Comparison of ENCODE assay signal across 10 mouse cellular contexts in genomic region chr2:29016599-29017587, GRCm38 (mm10). TPM values are rescaled to one million over a fixed set of nuclear protein-coding genes. Genes with fewer than 3 reads are reported as not detected.
DNase-seq lines count a peak whose midpoint lies in the region; ATAC-seq lines count a peak whose summit lies in the region.
"Had no signal": no experiment of that assay in that cellular context is flagged by ENCODE, and none has a peak within 500 bp of the region (broad histone marks: within the 10 kb centered on the region; RNA-seq: fewer than 3 reads in every experiment).

No protein-coding gene starts in this region.

- no peak overlapping the region for H3K9ac ChIP-seq in heart, embryonic 13.5 days
- no peak overlapping the region for H3K9ac ChIP-seq in heart, embryonic 11.5 days (ENCODE audit: low read depth, low read length)
- no peak overlapping the region for H3K9ac ChIP-seq in embryonic facial prominence, embryonic 15.5 days
- peak overlapping the region; percentile 43; the same call in 1 of the 2 replicates for H3K9ac ChIP-seq in midbrain, embryonic 11.5 days (ENCODE audit: low read length)
- H3K9ac ChIP-seq: heart, embryonic 15.5 days; limb, embryonic 15.5 days had no signal

- no peak for ATAC-seq in heart, embryonic 13.5 days (ENCODE audit: extremely low read depth, insufficient number of reproducible peaks, low FRiP score, low TSS enrichment)
- ATAC-seq in heart, embryonic 11.5 days (replicated peaks; ENCODE audit: insufficient number of reproducible peaks, low FRiP score, low TSS enrichment) = no peak
- no peak for ATAC-seq in embryonic facial prominence, embryonic 15.5 days (ENCODE audit: insufficient number of reproducible peaks, low FRiP score, low TSS enrichment, low read depth)
- ATAC-seq in midbrain, embryonic 11.5 days (ENCODE audit: low FRiP score) = peak; percentile 73; the same call in 1 of the 2 replicates

- peaks cover 3% of the 10 kb centered on the region; the same call in 1 of the 2 replicates for H3K4me1 ChIP-seq in heart, embryonic 13.5 days
- no peaks in the 10 kb centered on the region for H3K4me1 ChIP-seq in heart, embryonic 11.5 days (ENCODE audit: control insufficient read depth, insufficient read depth, low read length)
- peaks cover 9% of the 10 kb centered on the region; the same call in 1 of the 2 replicates for H3K4me1 ChIP-seq in embryonic facial prominence, embryonic 15.5 days
- peaks cover 10% of the 10 kb centered on the region for H3K4me1 ChIP-seq in midbrain, embryonic 11.5 days (ENCODE audit: control insufficient read depth, insufficient read depth, low read length)
- H3K4me1 ChIP-seq: heart, embryonic 15.5 days had no signal

- WGBS in heart, embryonic 13.5 days = 60% methylated on average over 27 of the region's 27 CpGs
- whole genome bisulfite sequencing in heart, embryonic 11.5 days (ENCODE audit: insufficient replicate concordance) = 66% methylated on average over 27 of the region's 27 CpGs
- WGBS in embryonic facial prominence, embryonic 15.5 days = 49% methylated on average over 27 of the region's 27 CpGs
- 52% methylated on average over 27 of the region's 27 CpGs for WGBS in midbrain, embryonic 11.5 days

- H3K27me3 ChIP-seq in heart, embryonic 13.5 days (replicated peaks) = no peaks in the 10 kb centered on the region; the same call in none of the 2 replicates
- no peaks in the 10 kb centered on the region for H3K27me3 ChIP-seq in heart, embryonic 11.5 days (ENCODE audit: control insufficient read depth, insufficient read depth, low read length)
- H3K27me3 ChIP-seq in embryonic facial prominence, embryonic 15.5 days = peaks cover 7% of the 10 kb centered on the region
- H3K27me3 ChIP-seq in midbrain, embryonic 11.5 days (ENCODE audit: control insufficient read depth, insufficient read depth, low read length) = no peaks in the 10 kb centered on the region
- H3K27me3 ChIP-seq: heart, embryonic 15.5 days had no signal

- H3K4me2 ChIP-seq in heart, embryonic 13.5 days = peak overlapping the region; percentile 11; the same call in 1 of the 2 replicates
- H3K4me2 ChIP-seq in heart, embryonic 11.5 days = no peak overlapping the region
- H3K4me2 ChIP-seq in embryonic facial prominence, embryonic 15.5 days (replicated peaks) = 0 out of 2 replicates have a peak overlapping the region, but pooled peaks have one; percentile 8
- H3K4me2 ChIP-seq in midbrain, embryonic 11.5 days = peak overlapping the region; percentile 12; the same call in 1 of the 2 replicates
- H3K4me2 ChIP-seq: heart, embryonic 15.5 days; limb, embryonic 15.5 days had no signal

- H3K9me3 ChIP-seq in heart, embryonic 13.5 days = no peaks in the 10 kb centered on the region
- H3K9me3 ChIP-seq in heart, embryonic 11.5 days (replicated peaks; ENCODE audit: control insufficient read depth, low read length) = no peaks in the 10 kb centered on the region
- H3K9me3 ChIP-seq in embryonic facial prominence, embryonic 15.5 days (replicated peaks) = no peaks in the 10 kb centered on the region
- no peaks in the 10 kb centered on the region for H3K9me3 ChIP-seq in midbrain, embryonic 11.5 days (ENCODE audit: control insufficient read depth, low read length)
- H3K9me3 ChIP-seq: heart, embryonic 15.5 days; limb, embryonic 15.5 days had no signal

- H3K27ac ChIP-seq in heart, embryonic 13.5 days (replicated peaks) = no peak overlapping the region
- no peak overlapping the region for H3K27ac ChIP-seq in heart, embryonic 11.5 days (ENCODE audit: low read depth, low read length)
- no peak overlapping the region for H3K27ac ChIP-seq in embryonic facial prominence, embryonic 15.5 days (replicated peaks)
- peak overlapping the region; percentile 50 for H3K27ac ChIP-seq in midbrain, embryonic 11.5 days (ENCODE audit: low read depth, low read length)
- H3K27ac ChIP-seq: heart, embryonic 15.5 days; limb, embryonic 15.5 days had no signal

- no peaks in the 10 kb centered on the region for H3K36me3 ChIP-seq in heart, embryonic 13.5 days
- H3K36me3 ChIP-seq in heart, embryonic 11.5 days (ENCODE audit: control insufficient read depth, insufficient read depth, low read length) = no peaks in the 10 kb centered on the region
- no peaks in the 10 kb centered on the region for H3K36me3 ChIP-seq in embryonic facial prominence, embryonic 15.5 days
- no peaks in the 10 kb centered on the region for H3K36me3 ChIP-seq in midbrain, embryonic 11.5 days (ENCODE audit: control insufficient read depth, insufficient read depth, low read length)
- H3K36me3 ChIP-seq: heart, embryonic 15.5 days; limb, embryonic 15.5 days had no signal

- H3K4me3 ChIP-seq in heart, embryonic 13.5 days = no peak overlapping the region
- H3K4me3 ChIP-seq in heart, embryonic 11.5 days (ENCODE audit: low read depth, low read length) = no peak overlapping the region
- H3K4me3 ChIP-seq in embryonic facial prominence, embryonic 15.5 days (replicated peaks) = no peak overlapping the region
- no peak overlapping the region for H3K4me3 ChIP-seq in midbrain, embryonic 11.5 days (ENCODE audit: low read depth, low read length)
- H3K4me3 ChIP-seq: heart, embryonic 15.5 days; limb, embryonic 15.5 days had no signal

- DNase-seq in NIH3T3 (ENCODE audit: low read depth) = peak; percentile 15
- DNase-seq in midbrain, embryonic 11.5 days (ENCODE audit: low spot score, missing footprints) = peak; percentile 92
- no peak for DNase-seq in testis, postnatal 14 days (ENCODE audit: low spot score)
- DNase-seq in urinary bladder, postnatal 14 days (ENCODE audit: low spot score) = no peak
- DNase-seq in thymus, postnatal 14 days = no peak

RNA-seq across cellular contexts. Expression of gene Cfap77, which starts 38.0 kb away (rescaled TPM):
- polyA plus RNA-seq in heart, embryonic 13.5 days (2015; fragmentation: Nextera tagmentation; extraction: Ambion mirVana) = 0.19 and 0.20 TPM in 2 replicates
- 0.23 and 0.31 TPM in 2 replicates for polyA plus RNA-seq in heart, embryonic 11.5 days (2014; fragmentation: Nextera tagmentation; extraction: Ambion mirVana)
- 0.56 and 1.8 TPM in 2 replicates for polyA plus RNA-seq in embryonic facial prominence, embryonic 15.5 days (2015; fragmentation: Nextera tagmentation; extraction: Ambion mirVana)
- 0.77 and 1.2 TPM in 2 replicates for polyA plus RNA-seq in midbrain, embryonic 11.5 days (2014; fragmentation: Nextera tagmentation; extraction: Ambion mirVana)

RNA-seq across cellular contexts. Expression of gene Ttf1, which starts 43.2 kb away (rescaled TPM):
- 5.0 and 6.0 TPM in 2 replicates for polyA plus RNA-seq in heart, embryonic 13.5 days (2015; fragmentation: Nextera tagmentation; extraction: Ambion mirVana)
- polyA plus RNA-seq in heart, embryonic 11.5 days (2014; fragmentation: Nextera tagmentation; extraction: Ambion mirVana) = 6.1 and 7.7 TPM in 2 replicates
- 11.5 and 12.5 TPM in 2 replicates for polyA plus RNA-seq in embryonic facial prominence, embryonic 15.5 days (2015; fragmentation: Nextera tagmentation; extraction: Ambion mirVana)
- polyA plus RNA-seq in midbrain, embryonic 11.5 days (2014; fragmentation: Nextera tagmentation; extraction: Ambion mirVana) = 11.4 and 13.8 TPM in 2 replicates

Comparison
In these comparisons a context has a peak if more than half of its experiments do, and no peak if none do; other contexts are left out.
1. DNase-seq: peak in NIH3T3 (single experiment) and midbrain, embryonic 11.5 days (single experiment); none in testis, postnatal 14 days (single experiment), urinary bladder, postnatal 14 days (single experiment) and thymus, postnatal 14 days (single experiment).